Mouse (Mus musculus) heart, postnatal 14 days (tissue): ENCODE measurements around the gene Etv3. TPM values are rescaled to one million over a fixed set of nuclear protein-coding genes. Genes with fewer than 3 reads are reported as not detected.
"Not testable (repeated sequence)": the region's sequence is repeated elsewhere in the genome, so short reads cannot be mapped to it uniquely, and the experiment has no call there.

Source experiments
- DNase-seq, 2 experiments: peaks; one replicate each; pipeline ENCODE4 v3.0.0; 2021 to 2022
- intact Hi-C: fragments of 180-260 bp; cut with DNase I; formaldehyde crosslinking; loops from one replicate; pipeline ENCODE4 v1.15.1; 2025
- total RNA-seq, 2 experiments: library from RNA; stranded (reverse); gene quantifications; 2 replicates each; pipeline ENCODE4 v1.2.3; 2021

Etv3 gene
- total RNA-seq, 2 experiments from 2014 or later = 16.7 to 17.0 TPM

- DNase-seq = no peak
- intact Hi-C loops = no loop called here
These were observed 24.7 kb downstream of the Etv3 start for GRCm38 (mm10) chr3:87549908-87550307.

GRCm38 (mm10) chr3:87552327-87552726 is 27.1 kb downstream of the Etv3 start:
- no peak for DNase-seq
- intact Hi-C loops = no loop called here

- intact Hi-C loops = no loop called here
- peak in 1 of 2 experiments; percentile 44 for DNase-seq
These were observed 28.2 kb downstream of the Etv3 start for GRCm38 (mm10) chr3:87553196-87553935.

- DNase-seq, intact Hi-C loops: not testable (repeated sequence)
These were observed 29.7 kb downstream of the Etv3 start for GRCm38 (mm10) chr3:87554859-87555258.

DNA sequence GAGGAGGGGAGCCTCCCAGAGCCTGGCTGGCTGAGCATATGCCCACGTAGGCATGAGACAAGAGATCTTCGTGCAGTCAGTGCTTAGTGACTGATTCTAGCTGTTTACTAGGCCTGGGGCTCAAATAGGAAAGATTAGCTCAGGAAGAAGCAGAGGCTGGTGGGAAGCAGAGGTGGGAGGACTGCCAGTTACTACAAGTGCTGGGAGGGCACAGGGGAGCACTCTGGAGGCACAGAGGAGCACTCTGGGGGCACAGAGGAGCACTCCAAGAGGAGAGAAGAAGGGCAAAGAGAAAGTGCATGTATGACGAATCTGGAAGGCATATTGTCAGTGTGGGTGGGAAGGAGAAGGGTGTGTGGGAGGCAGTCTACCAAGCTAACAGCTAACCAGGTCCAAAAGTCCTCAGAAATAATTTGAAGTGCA is 30.9 kb downstream of the Etv3 start:
- intact Hi-C loops = no loop called here
- DNase-seq = no peak

DNA sequence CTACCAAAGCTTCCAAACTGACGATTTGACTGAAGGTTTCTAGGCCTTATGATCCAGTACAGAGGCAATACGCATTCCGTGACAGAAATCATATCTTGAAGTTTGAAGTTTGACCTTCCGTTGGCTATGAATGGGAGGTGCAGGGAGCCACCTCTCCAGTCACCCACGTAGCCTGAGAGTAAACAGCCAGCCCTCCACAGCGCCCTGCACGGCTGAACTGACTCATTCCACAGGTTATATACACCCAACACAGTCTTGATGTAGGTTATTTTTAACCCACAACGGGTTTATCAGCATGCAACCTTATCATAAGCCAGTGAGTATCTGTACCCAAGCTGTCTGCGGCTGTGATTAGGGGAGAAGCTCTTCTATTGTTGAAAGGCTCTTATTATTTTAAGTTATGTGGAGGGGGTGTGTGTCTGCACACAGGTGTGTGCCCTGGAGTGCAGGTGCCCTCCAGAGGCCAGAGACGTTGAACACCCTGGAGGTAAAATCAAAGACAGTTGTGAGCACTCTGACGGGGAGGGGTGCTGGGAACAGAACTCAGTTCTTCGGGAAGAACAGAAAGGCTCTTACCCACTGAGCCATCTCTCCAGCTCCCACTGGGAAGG is 31.6 kb downstream of the Etv3 start:
- no peak for DNase-seq
- intact Hi-C loops = no loop called here

DNA sequence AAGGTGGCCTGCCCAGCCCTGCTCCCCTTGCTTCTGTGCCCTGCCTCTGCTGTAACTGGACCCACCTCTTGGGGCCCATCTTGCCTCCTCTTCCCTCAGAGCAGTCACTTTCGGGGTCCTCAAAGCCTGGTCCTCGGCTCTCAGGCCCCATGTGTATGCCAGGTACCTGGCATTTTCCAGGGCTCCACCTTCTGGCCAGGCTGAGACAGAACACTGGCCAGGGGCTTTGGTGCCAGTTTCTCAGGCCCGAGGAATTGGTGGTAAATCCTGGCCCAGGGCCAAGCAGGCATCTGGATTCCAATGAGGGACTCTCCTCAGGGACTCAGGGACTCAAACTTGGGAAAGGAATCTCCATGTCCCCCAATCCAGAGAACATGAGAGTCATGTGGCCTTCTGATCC is 34.9 kb downstream of the Etv3 start:
- peak in 1 of 2 experiments; percentile 32 for DNase-seq
- intact Hi-C loops = loop anchor here (5.0 to 10.0 kb wide), 5 partner anchors 33 to 535 kb away; partner anchors contain the start of gene Etv3

GRCm38 (mm10) chr3:87561434-87561833 is 36.2 kb downstream of the Etv3 start:
- DNase-seq = no peak
- intact Hi-C loops = loop anchor here (5.0 to 10.0 kb wide), 5 partner anchors 34 to 537 kb away; partner anchors contain the start of gene Etv3

- intact Hi-C loops = loop anchor here (1.0 to 10.0 kb wide), 6 partner anchors 35 to 538 kb away; partner anchors contain the start of gene Etv3
- DNase-seq = peak; percentile 85 to 92
These were observed 37.2 kb downstream of the Etv3 start for GRCm38 (mm10) chr3:87562370-87562769.

- DNase-seq = no peak
- intact Hi-C loops = loop anchor here (5.0 to 10.0 kb wide), 5 partner anchors 36 to 539 kb away; partner anchors contain the start of gene Etv3
These were observed 38.3 kb downstream of the Etv3 start for GRCm38 (mm10) chr3:87563466-87563865.

GRCm38 (mm10) chr3:87565623-87566022 is 40.4 kb downstream of the Etv3 start:
- intact Hi-C loops = loop anchor here (10.0 kb wide), 3 partner anchors 241 to 541 kb away; no protein-coding TSS in a partner anchor
- no peak for DNase-seq

- DNase-seq = peak; percentile 35 to 53
- intact Hi-C loops = loop anchor here (10.0 kb wide), 3 partner anchors 241 to 541 kb away; no protein-coding TSS in a partner anchor
These were observed 40.9 kb downstream of the Etv3 start for GRCm38 (mm10) chr3:87566066-87566465.

- DNase-seq = no peak
- intact Hi-C loops = loop anchor here (10.0 kb wide), 3 partner anchors 243 to 543 kb away; no protein-coding TSS in a partner anchor
These were observed 42.3 kb downstream of the Etv3 start for GRCm38 (mm10) chr3:87567497-87567896.

- intact Hi-C loops = loop anchor here (10.0 kb wide), 3 partner anchors 244 to 544 kb away; no protein-coding TSS in a partner anchor
- no peak for DNase-seq
These were observed 43.5 kb downstream of the Etv3 start for GRCm38 (mm10) chr3:87568681-87569080.

DNA sequence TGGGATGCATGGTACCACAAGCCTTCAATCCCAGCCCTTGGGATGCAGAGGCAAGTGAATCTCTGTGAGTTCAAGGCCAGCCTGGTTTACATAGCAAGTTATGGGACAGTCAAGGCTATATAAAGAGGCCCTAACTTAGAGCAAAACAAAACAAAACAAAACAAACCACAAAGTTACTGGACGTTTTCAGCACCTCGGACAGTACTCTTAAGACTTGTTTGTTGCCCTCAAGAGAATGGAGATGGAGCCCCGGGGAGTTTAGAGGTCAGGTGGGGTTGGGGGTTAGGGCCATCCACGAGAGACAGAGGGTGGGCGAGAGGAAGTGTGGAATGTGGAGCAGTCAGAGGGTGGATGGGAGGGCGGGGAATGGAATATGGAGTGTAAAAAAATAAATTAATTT is 50.6 kb downstream of the Etv3 start:
- DNase-seq = no peak

GRCm38 (mm10) chr3:87582259-87582658 is 57.1 kb downstream of the Etv3 start:
- no peak for DNase-seq
- intact Hi-C loops = no loop called here

More for the DNA sequence above, 50.6 kb downstream of the Etv3 start:
- intact Hi-C loops = no loop called here

Other genes with a start within 250 kb of the Etv3 start
- gene Cd5l, start 167.5 kb upstream of the Etv3 start, total RNA-seq = 1 to 10 TPM; 1.5 to 3.0 TPM
- gene Fcrl1, start 149.0 kb upstream of the Etv3 start, total RNA-seq = under 1 TPM in 1 of 2 experiments, not detected in 1; 0.27 TPM
- not detected for gene Fcrl5, start 89.6 kb upstream of the Etv3 start, total RNA-seq
- 10 to 100 TPM; 20.7 to 22.7 TPM for gene Arhgef11, start 92.2 kb downstream of the Etv3 start, total RNA-seq
- gene Lrrc71, start 223.2 kb downstream of the Etv3 start, total RNA-seq = under 1 TPM; 0.44 to 0.48 TPM